Mouse (Mus musculus) right cerebral cortex, postnatal 14 days (tissue): ENCODE results near the gene Dock9.
"Not testable (repeated sequence)": the region's sequence is repeated elsewhere in the genome, so short reads cannot be mapped to it uniquely, and the experiment has no call there.

Source experiments
- DNase-seq: peaks from one replicate; pipeline ENCODE4 v3.0.0; 2022

The Dock9 gene

GRCm38 (mm10) chr14:121697143-121697680, 100.4 kb downstream of the Dock9 start:
- DNase-seq = no peak

GRCm38 (mm10) chr14:121696429-121697118, 101.1 kb downstream of the Dock9 start:
- no peak for DNase-seq

- no peak for DNase-seq
These were observed 102.9 kb downstream of the Dock9 start for GRCm38 (mm10) chr14:121694706-121695105.

- DNase-seq = no peak
These were observed 103.5 kb downstream of the Dock9 start for GRCm38 (mm10) chr14:121693991-121694594.

GRCm38 (mm10) chr14:121689649-121690048, 108.0 kb downstream of the Dock9 start:
- not testable (repeated sequence) for DNase-seq

GRCm38 (mm10) chr14:121688175-121688574, 109.5 kb downstream of the Dock9 start:
- no peak for DNase-seq

- DNase-seq = no peak
These were observed 110.4 kb downstream of the Dock9 start for GRCm38 (mm10) chr14:121687274-121687673.

GRCm38 (mm10) chr14:121678913-121679312, 118.7 kb downstream of the Dock9 start:
- no peak for DNase-seq

- no peak for DNase-seq
These were observed 119.2 kb downstream of the Dock9 start for GRCm38 (mm10) chr14:121678445-121678844.

- no peak for DNase-seq
These were observed 120.9 kb downstream of the Dock9 start for GRCm38 (mm10) chr14:121676596-121677330.

- DNase-seq = no peak
These were observed 121.5 kb downstream of the Dock9 start for GRCm38 (mm10) chr14:121676121-121676591.

- no peak for DNase-seq
These were observed 122.1 kb downstream of the Dock9 start for GRCm38 (mm10) chr14:121675579-121675978.

- DNase-seq = no peak
These were observed 122.5 kb downstream of the Dock9 start for GRCm38 (mm10) chr14:121675146-121675545.

- no peak for DNase-seq
These were observed 127.6 kb downstream of the Dock9 start for GRCm38 (mm10) chr14:121670016-121670415.

- DNase-seq = no peak
These were observed 130.9 kb downstream of the Dock9 start for GRCm38 (mm10) chr14:121666641-121667274.

GRCm38 (mm10) chr14:121665693-121666273, 131.9 kb downstream of the Dock9 start:
- DNase-seq = no peak

GRCm38 (mm10) chr14:121663913-121664312, 133.7 kb downstream of the Dock9 start:
- DNase-seq = no peak

GRCm38 (mm10) chr14:121660918-121661317, 136.7 kb downstream of the Dock9 start:
- no peak for DNase-seq

- DNase-seq = no peak
These were observed 137.3 kb downstream of the Dock9 start for GRCm38 (mm10) chr14:121660167-121660894.

GRCm38 (mm10) chr14:121659061-121659824, 138.4 kb downstream of the Dock9 start:
- DNase-seq = no peak

GRCm38 (mm10) chr14:121658537-121658936, 139.1 kb downstream of the Dock9 start:
- no peak for DNase-seq
